Mouse (Mus musculus) frontal cortex, adult (tissue): Measurements from ENCODE around the gene Trim30a.
"Not testable (repeated sequence)": the region's sequence is repeated elsewhere in the genome, so short reads cannot be mapped to it uniquely, and the experiment has no call there.

Experiments used
- ATAC-seq: cut with Nextera tagmentation; 2 replicates; pipeline ENCODE4 v1.9.2; 2017; ENCODE audit warnings: mild to moderate bottlenecking, moderate library complexity, mixed read lengths; ENCODE audit not compliant: low TSS enrichment

Gene Trim30a

GRCm38 (mm10) chr7:104465065-104465744 is at the start of gene Trim30a:
Gene Trim30a, minus strand, starts transcription at chr7:104465193.
- ATAC-seq: peak; percentile 72

GRCm38 (mm10) chr7:104507421-104508065 is 42.5 kb upstream of the Trim30a start, which contains the start of gene Trim30d:
Gene Trim30d, minus strand, starts transcription at chr7:104507849.
- peak; percentile 69 for ATAC-seq

DNA sequence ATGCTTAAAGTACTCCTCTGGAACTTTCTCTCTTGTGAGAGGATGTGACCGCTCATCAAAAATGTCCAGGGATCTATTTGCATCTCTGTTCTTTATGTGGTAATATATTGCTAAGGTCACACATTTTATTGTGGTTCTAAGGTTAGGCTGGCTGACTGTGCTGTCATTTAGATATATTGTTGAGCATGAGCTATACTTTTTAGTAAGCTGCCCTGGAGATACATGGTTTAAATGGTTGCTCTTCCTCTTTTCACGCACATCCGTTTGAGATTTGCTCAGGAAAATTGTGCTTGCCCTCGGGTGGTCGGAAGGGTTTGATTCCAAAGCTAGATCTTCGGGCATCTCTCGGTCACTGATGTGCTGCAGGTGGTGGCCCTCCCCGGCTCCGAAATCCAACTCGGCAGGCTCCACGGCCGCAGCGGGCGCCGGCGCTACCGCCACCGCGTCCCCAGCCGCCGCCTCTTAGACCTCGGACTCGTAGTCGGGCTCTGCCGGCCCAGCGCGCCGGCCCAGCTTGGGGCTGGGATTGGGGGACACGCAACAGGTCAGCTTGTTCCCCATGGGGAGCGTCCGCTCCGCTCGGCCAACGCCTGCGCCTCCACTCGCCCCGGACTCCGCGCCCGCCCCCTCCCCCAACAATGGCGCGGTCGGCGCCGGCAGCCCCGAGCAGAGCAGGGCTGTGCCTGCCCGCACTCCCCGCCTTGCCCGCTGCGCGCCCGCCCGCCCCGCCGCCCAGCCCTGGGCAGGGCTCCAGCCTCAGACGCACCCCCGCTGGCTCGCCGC is 36.8 kb upstream of the Trim30a start:
- no peak for ATAC-seq

GRCm38 (mm10) chr7:104501186-104501585 is 36.2 kb upstream of the Trim30a start:
- not testable (repeated sequence) for ATAC-seq

DNA sequence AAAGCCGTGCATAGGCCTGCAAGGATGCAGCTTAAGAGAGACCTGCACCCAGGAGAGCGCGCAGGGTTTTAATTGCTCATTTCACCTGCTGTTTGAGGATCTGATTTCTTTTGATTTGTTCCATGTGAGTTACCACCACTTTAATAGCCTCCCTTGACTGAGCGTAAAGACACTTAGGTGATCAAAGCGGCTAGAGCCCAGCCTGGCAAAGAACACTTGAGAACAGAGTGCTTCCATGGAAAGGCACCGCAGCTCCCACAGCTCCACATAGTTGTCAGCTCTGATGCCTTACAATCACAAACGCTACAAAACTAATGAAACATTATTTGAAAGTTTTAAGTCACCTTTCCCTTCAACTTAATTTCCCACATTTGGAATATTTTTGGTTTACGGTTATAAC is 34.5 kb upstream of the Trim30a start:
- not testable (repeated sequence) for ATAC-seq

GRCm38 (mm10) chr7:104445961-104446645 is 18.9 kb downstream of the Trim30a start:
- peak; percentile 38; the same call in 1 of the 2 replicates for ATAC-seq

DNA sequence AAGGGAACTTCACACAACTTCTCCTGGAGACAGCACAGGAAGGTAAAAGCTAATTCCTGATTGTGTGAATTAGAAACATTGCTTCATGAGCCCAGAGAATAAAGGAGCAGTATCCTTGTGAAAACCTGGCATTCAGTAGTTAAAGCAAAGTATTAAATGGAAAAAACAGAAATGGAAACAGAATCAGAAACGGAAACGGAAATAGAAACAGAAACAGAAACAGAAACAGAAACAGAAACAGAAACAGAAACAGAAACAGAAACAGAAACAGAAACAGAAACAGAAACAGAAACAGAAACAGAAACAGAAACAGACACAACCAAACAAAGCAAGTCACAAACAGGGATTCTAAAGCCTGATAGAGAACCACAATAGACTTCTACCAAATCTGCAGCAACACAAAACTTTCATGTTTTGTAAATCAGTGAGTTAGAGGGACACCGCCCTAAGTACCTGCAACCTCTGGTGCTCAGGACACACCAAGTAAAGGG is 60.5 kb downstream of the Trim30a start:
- no peak for ATAC-seq

DNA sequence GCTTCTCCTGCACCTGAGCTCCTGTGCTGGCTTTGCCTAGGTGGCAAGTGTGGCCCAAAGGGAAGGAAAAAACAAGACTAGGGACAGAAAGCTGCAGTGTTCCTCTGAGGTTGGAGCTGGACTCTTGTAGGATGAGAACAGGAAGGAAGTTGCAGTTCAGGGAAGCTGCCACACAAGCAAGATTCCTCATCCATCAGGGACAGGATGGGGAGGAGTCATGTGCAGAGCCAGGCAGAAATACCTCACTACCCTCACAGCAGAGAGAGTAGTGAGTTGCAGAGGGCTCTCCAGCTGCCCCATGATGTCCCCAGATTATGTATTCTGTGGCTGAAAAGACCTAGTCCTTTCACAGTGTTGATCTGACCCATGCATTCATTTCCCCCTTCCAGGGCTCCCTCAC is 63.9 kb downstream of the Trim30a start:
- no peak for ATAC-seq

GRCm38 (mm10) chr7:104400698-104401097 is 64.3 kb downstream of the Trim30a start, which contains the start of gene Trim30c:
Gene Trim30c, minus strand, starts transcription at chr7:104400837.
- no peak for ATAC-seq

- ATAC-seq: no peak
Observed at GRCm38 (mm10) chr7:104398492-104398891, 66.5 kb downstream of the Trim30a start.

DNA sequence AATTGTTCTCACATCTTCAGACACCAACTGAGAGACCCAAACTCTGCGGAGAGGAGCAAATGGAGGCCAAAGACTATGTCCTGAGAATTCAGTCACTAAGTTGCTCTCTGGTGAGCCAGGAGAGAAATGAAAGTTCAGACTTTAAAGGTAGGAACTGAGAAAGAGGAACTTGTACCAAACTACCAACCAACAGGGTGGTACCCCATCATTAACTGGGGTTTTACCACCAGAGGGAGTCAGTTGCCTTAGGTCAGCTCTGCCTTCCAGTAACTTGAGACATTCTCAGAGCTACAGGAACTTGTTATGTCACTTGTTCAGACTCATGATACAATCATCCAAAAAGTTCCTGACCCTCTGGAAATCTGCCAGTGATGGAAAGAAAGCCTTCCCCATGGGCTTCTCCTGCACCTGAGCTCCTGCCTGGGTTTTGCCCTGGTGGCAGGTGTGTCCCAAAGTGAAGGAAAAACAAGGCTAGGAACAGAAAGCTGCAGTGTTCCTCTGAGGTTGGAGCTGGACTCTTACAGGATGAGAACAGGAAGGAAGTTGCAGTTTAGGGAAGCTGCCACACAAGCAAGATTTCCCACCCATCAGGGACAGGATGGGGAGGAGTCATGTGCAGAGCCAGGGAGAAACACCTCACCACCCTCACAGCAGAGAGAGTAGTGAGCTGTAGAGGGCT is 95.1 kb downstream of the Trim30a start, which contains the start of gene Trim30b:
Gene Trim30b (minus strand): TSS at position 149 of the 679 bp plus-strand sequence.
- ATAC-seq: no peak

GRCm38 (mm10) chr7:104366339-104366738 is 98.7 kb downstream of the Trim30a start:
- no peak for ATAC-seq
